Mouse (Mus musculus): Measurements from ENCODE around the gene Pphln1. TPM values are rescaled to one million over a fixed set of nuclear protein-coding genes. Genes with fewer than 3 reads are reported as not detected.

The Pphln1 gene
- polyA plus RNA-seq, 1 experiment from 2014 or later, result 42.6 TPM

- no peak overlapping the region for H3K27ac ChIP-seq (ENCODE audit: low read length)
- no peak for ATAC-seq (ENCODE audit: low read depth)
- H3K4me1 ChIP-seq (replicated peaks; ENCODE audit: control insufficient read depth, insufficient read depth, low read length), result peaks cover 25% of the 10 kb centered on the region
- peak overlapping the region; percentile 98 for H3K9ac ChIP-seq (ENCODE audit: low read length)
- peaks cover 5% of the 10 kb centered on the region; the same call in 1 of the 2 replicates for H3K36me3 ChIP-seq (ENCODE audit: control insufficient read depth, insufficient read depth, low read length)
- 1% methylated on average over 11 of the region's 11 CpGs for WGBS
- no peaks in the 10 kb centered on the region for H3K27me3 ChIP-seq (ENCODE audit: control insufficient read depth, insufficient read depth, low read depth, low read length)
- no peaks in the 10 kb centered on the region for H3K9me3 ChIP-seq (ENCODE audit: control insufficient read depth, low read length)
- H3K4me3 ChIP-seq (ENCODE audit: low read length), result peak overlapping the region; percentile 94
- H3K4me2 ChIP-seq (ENCODE audit: low read depth, low read length), result peak overlapping the region; percentile 87
Observed at GRCm38 (mm10) chr15:93397269-93397668, 881 bp upstream of the Pphln1 start.

- 2% methylated on average over 36 of the region's 36 CpGs for WGBS
Observed at GRCm38 (mm10) chr15:93398699-93399540, 770 bp downstream of the Pphln1 start.

GRCm38 (mm10) chr15:93401446-93401845, 3.3 kb downstream of the Pphln1 start:
- H3K27ac ChIP-seq (ENCODE audit: low read length), result no peak overlapping the region
- H3K9me3 ChIP-seq (ENCODE audit: control insufficient read depth, low read length), result no peaks in the 10 kb centered on the region
- 67% methylated on average over 4 of the region's 4 CpGs for WGBS
- no peak for ATAC-seq (ENCODE audit: low read depth)
- H3K27me3 ChIP-seq (ENCODE audit: control insufficient read depth, insufficient read depth, low read depth, low read length), result no peaks in the 10 kb centered on the region
- H3K36me3 ChIP-seq (ENCODE audit: control insufficient read depth, insufficient read depth, low read length), result no peaks in the 10 kb centered on the region
- H3K9ac ChIP-seq (ENCODE audit: low read length), result no peak overlapping the region
- peaks cover 23% of the 10 kb centered on the region for H3K4me1 ChIP-seq (replicated peaks; ENCODE audit: control insufficient read depth, insufficient read depth, low read length)
- H3K4me3 ChIP-seq (ENCODE audit: low read length), result no peak overlapping the region
- no peak overlapping the region for H3K4me2 ChIP-seq (ENCODE audit: low read depth, low read length)

More at GRCm38 (mm10) chr15:93398699-93399540, 770 bp downstream of the Pphln1 start:
- Histone ChIP-seq H3K4me2 (ENCODE audit: low read depth, low read length) (peak overlapping the region; percentile 85), H3K27ac (ENCODE audit: low read length) (peak overlapping the region; percentile 86), H3K9ac (ENCODE audit: low read length) (peak overlapping the region; percentile 98), H3K9me3 (ENCODE audit: control insufficient read depth, low read length) (no peaks in the 10 kb centered on the region), H3K27me3 (ENCODE audit: control insufficient read depth, insufficient read depth, low read depth, low read length) (no peaks in the 10 kb centered on the region), H3K4me3 (ENCODE audit: low read length) (peak overlapping the region; percentile 94), H3K36me3 (ENCODE audit: control insufficient read depth, insufficient read depth, low read length) (peaks cover 2% of the 10 kb centered on the region; the same call in 1 of the 2 replicates), H3K4me1 (replicated peaks; ENCODE audit: control insufficient read depth, insufficient read depth, low read length) (peaks cover 25% of the 10 kb centered on the region)
- ATAC-seq (ENCODE audit: low read depth), result peak; percentile 21; the same call in 1 of the 2 replicates

GRCm38 (mm10) chr15:93402730-93403129, 4.6 kb downstream of the Pphln1 start:
- ATAC-seq (ENCODE audit: low read depth), result no peak
- no peak overlapping the region for H3K9ac ChIP-seq (ENCODE audit: low read length)
- WGBS, result 93% methylated on average over 2 of the region's 2 CpGs

GRCm38 (mm10) chr15:93404849-93405248, 6.7 kb downstream of the Pphln1 start:
- Histone ChIP-seq H3K4me3 (ENCODE audit: low read length) (no peak overlapping the region), H3K27me3 (ENCODE audit: control insufficient read depth, insufficient read depth, low read depth, low read length) (no peaks in the 10 kb centered on the region), H3K27ac (ENCODE audit: low read length) (no peak overlapping the region), H3K4me2 (ENCODE audit: low read depth, low read length) (no peak overlapping the region), H3K9me3 (ENCODE audit: control insufficient read depth, low read length) (no peaks in the 10 kb centered on the region), H3K4me1 (replicated peaks; ENCODE audit: control insufficient read depth, insufficient read depth, low read length) (peaks cover 2% of the 10 kb centered on the region), H3K9ac (ENCODE audit: low read length) (no peak overlapping the region), H3K36me3 (ENCODE audit: control insufficient read depth, insufficient read depth, low read length) (no peaks in the 10 kb centered on the region)
- no peak for ATAC-seq (ENCODE audit: low read depth)

More at GRCm38 (mm10) chr15:93402730-93403129, 4.6 kb downstream of the Pphln1 start:
- Histone ChIP-seq H3K4me1 (replicated peaks; ENCODE audit: control insufficient read depth, insufficient read depth, low read length) (peaks cover 13% of the 10 kb centered on the region), H3K4me2 (ENCODE audit: low read depth, low read length) (no peak overlapping the region), H3K36me3 (ENCODE audit: control insufficient read depth, insufficient read depth, low read length) (no peaks in the 10 kb centered on the region), H3K27ac (ENCODE audit: low read length) (no peak overlapping the region), H3K9me3 (ENCODE audit: control insufficient read depth, low read length) (no peaks in the 10 kb centered on the region), H3K4me3 (ENCODE audit: low read length) (no peak overlapping the region), H3K27me3 (ENCODE audit: control insufficient read depth, insufficient read depth, low read depth, low read length) (no peaks in the 10 kb centered on the region)

GRCm38 (mm10) chr15:93405446-93405986, 7.4 kb downstream of the Pphln1 start:
- no peak overlapping the region for H3K9ac ChIP-seq (ENCODE audit: low read length)
- no peaks in the 10 kb centered on the region for H3K4me1 ChIP-seq (replicated peaks; ENCODE audit: control insufficient read depth, insufficient read depth, low read length)
- H3K9me3 ChIP-seq (ENCODE audit: control insufficient read depth, low read length), result no peaks in the 10 kb centered on the region
- no peaks in the 10 kb centered on the region for H3K27me3 ChIP-seq (ENCODE audit: control insufficient read depth, insufficient read depth, low read depth, low read length)
- no peaks in the 10 kb centered on the region for H3K36me3 ChIP-seq (ENCODE audit: control insufficient read depth, insufficient read depth, low read length)
- H3K27ac ChIP-seq (ENCODE audit: low read length), result no peak overlapping the region
- H3K4me3 ChIP-seq (ENCODE audit: low read length), result no peak overlapping the region
- 92% methylated on average over 7 of the region's 7 CpGs for WGBS
- no peak for ATAC-seq (ENCODE audit: low read depth)
- no peak overlapping the region for H3K4me2 ChIP-seq (ENCODE audit: low read depth, low read length)

- ATAC-seq (ENCODE audit: low read depth), result no peak
- Histone ChIP-seq H3K36me3 (ENCODE audit: control insufficient read depth, insufficient read depth, low read length) (no peaks in the 10 kb centered on the region; the same call in 1 of the 2 replicates), H3K4me2 (ENCODE audit: low read depth, low read length) (no peak overlapping the region), H3K27me3 (ENCODE audit: control insufficient read depth, insufficient read depth, low read depth, low read length) (no peaks in the 10 kb centered on the region), H3K27ac (ENCODE audit: low read length) (no peak overlapping the region), H3K4me1 (replicated peaks; ENCODE audit: control insufficient read depth, insufficient read depth, low read length) (no peaks in the 10 kb centered on the region), H3K4me3 (ENCODE audit: low read length) (no peak overlapping the region), H3K9me3 (ENCODE audit: control insufficient read depth, low read length) (no peaks in the 10 kb centered on the region), H3K9ac (ENCODE audit: low read length) (no peak overlapping the region)
- WGBS, result 93% methylated on average over 5 of the region's 5 CpGs
Observed at GRCm38 (mm10) chr15:93406492-93406891, 8.3 kb downstream of the Pphln1 start.

- no peak overlapping the region for H3K27ac ChIP-seq (ENCODE audit: low read length)
- no peaks in the 10 kb centered on the region for H3K27me3 ChIP-seq (ENCODE audit: control insufficient read depth, insufficient read depth, low read depth, low read length)
- 89% methylated on average over 3 of the region's 3 CpGs for WGBS
- no peaks in the 10 kb centered on the region for H3K9me3 ChIP-seq (ENCODE audit: control insufficient read depth, low read length)
- no peak for ATAC-seq (ENCODE audit: low read depth)
- H3K9ac ChIP-seq (ENCODE audit: low read length), result no peak overlapping the region
- H3K4me1 ChIP-seq (replicated peaks; ENCODE audit: control insufficient read depth, insufficient read depth, low read length), result no peaks in the 10 kb centered on the region
- H3K36me3 ChIP-seq (ENCODE audit: control insufficient read depth, insufficient read depth, low read length), result peaks cover 5% of the 10 kb centered on the region
- no peak overlapping the region for H3K4me2 ChIP-seq (ENCODE audit: low read depth, low read length)
- H3K4me3 ChIP-seq (ENCODE audit: low read length), result no peak overlapping the region
Observed at GRCm38 (mm10) chr15:93412445-93412844, 14.3 kb downstream of the Pphln1 start.

GRCm38 (mm10) chr15:93414456-93414855, 16.3 kb downstream of the Pphln1 start:
- Histone ChIP-seq H3K9me3 (ENCODE audit: control insufficient read depth, low read length) (no peaks in the 10 kb centered on the region), H3K36me3 (ENCODE audit: control insufficient read depth, insufficient read depth, low read length) (peaks cover 5% of the 10 kb centered on the region), H3K4me1 (replicated peaks; ENCODE audit: control insufficient read depth, insufficient read depth, low read length) (no peaks in the 10 kb centered on the region), H3K27ac (ENCODE audit: low read length) (no peak overlapping the region), H3K4me2 (ENCODE audit: low read depth, low read length) (no peak overlapping the region), H3K9ac (ENCODE audit: low read length) (no peak overlapping the region), H3K27me3 (ENCODE audit: control insufficient read depth, insufficient read depth, low read depth, low read length) (no peaks in the 10 kb centered on the region), H3K4me3 (ENCODE audit: low read length) (no peak overlapping the region)
- no peak for ATAC-seq (ENCODE audit: low read depth)
- 93% methylated on average over 9 of the region's 9 CpGs for WGBS
